Mouse (Mus musculus): ENCODE measurements around the gene Kif27. TPM values are rescaled to one million over a fixed set of nuclear protein-coding genes. Genes with fewer than 3 reads are reported as not detected.

Gene Kif27
- polyA plus RNA-seq, 1 experiment from 2014 or later, result 0.11 TPM

GRCm38 (mm10) chr13:58352996-58353395 lies 5.9 kb downstream of the Kif27 start:
- Histone ChIP-seq H3K4me2 (replicated peaks; ENCODE audit: low read depth) (no peak overlapping the region), H3K4me3 (ENCODE audit: low read depth, low read length) (no peak overlapping the region), H3K9me3 (ENCODE audit: control insufficient read depth, low read length) (no peaks in the 10 kb centered on the region), H3K27ac (replicated peaks) (no peak overlapping the region), H3K4me1 (replicated peaks; ENCODE audit: control insufficient read depth, insufficient read depth) (no peaks in the 10 kb centered on the region), H3K27me3 (ENCODE audit: control insufficient read depth, insufficient read depth, low read length) (no peaks in the 10 kb centered on the region), H3K36me3 (ENCODE audit: control insufficient read depth, insufficient read depth, low read length) (no peaks in the 10 kb centered on the region), H3K9ac (ENCODE audit: low read length) (no peak overlapping the region)
- no peak for DNase-seq (ENCODE audit: low spot score)
- no peak for ATAC-seq (ENCODE audit: low FRiP score, low TSS enrichment)
- TF ChIP-seq CTCF (IDR thresholded peaks at IDR 0.05; ENCODE audit: low read depth) (no peak), EP300 (optimal IDR thresholded peaks at IDR 0.05) (no peak)

- H3K9ac ChIP-seq (ENCODE audit: low read length), result no peak overlapping the region
- no peak overlapping the region for H3K4me3 ChIP-seq (ENCODE audit: low read depth, low read length)
- DNase-seq (ENCODE audit: low spot score), result no peak
- H3K4me2 ChIP-seq (replicated peaks; ENCODE audit: low read depth), result no peak overlapping the region
- H3K9me3 ChIP-seq (ENCODE audit: control insufficient read depth, low read length), result no peaks in the 10 kb centered on the region
- no peak overlapping the region for H3K27ac ChIP-seq (replicated peaks)
- WGBS, result 47% methylated on average over 4 of the region's 4 CpGs
- no peaks in the 10 kb centered on the region for H3K27me3 ChIP-seq (ENCODE audit: control insufficient read depth, insufficient read depth, low read length)
- H3K36me3 ChIP-seq (ENCODE audit: control insufficient read depth, insufficient read depth, low read length), result no peaks in the 10 kb centered on the region
- TF ChIP-seq EP300 (optimal IDR thresholded peaks at IDR 0.05) (no peak), CTCF (IDR thresholded peaks at IDR 0.05; ENCODE audit: low read depth) (no peak)
- ATAC-seq (ENCODE audit: low FRiP score, low TSS enrichment), result no peak
- H3K4me1 ChIP-seq (replicated peaks; ENCODE audit: control insufficient read depth, insufficient read depth), result no peaks in the 10 kb centered on the region
These were observed 8.3 kb downstream of the Kif27 start for GRCm38 (mm10) chr13:58350606-58351005.

DNA sequence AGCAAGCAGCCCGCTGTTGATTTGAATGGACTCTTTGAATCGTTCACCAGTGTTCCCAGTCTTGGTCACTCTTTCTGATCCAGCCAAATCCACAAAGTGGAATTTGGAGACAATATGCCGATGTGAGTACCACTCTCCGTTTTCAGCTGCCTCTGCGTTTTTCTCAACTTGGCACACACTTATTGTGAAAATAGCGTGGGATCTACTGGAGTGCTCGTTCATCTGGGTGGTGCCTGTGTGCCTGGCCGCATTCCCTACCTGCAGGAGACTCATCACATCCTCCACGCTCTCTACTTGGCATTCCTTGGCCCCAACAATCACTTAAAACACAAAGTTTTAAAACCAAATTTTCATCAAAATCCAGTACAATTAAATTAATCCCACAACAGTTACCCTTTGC lies 14.4 kb downstream of the Kif27 start:
- no peak overlapping the region for H3K4me2 ChIP-seq (replicated peaks; ENCODE audit: low read depth)

DNA sequence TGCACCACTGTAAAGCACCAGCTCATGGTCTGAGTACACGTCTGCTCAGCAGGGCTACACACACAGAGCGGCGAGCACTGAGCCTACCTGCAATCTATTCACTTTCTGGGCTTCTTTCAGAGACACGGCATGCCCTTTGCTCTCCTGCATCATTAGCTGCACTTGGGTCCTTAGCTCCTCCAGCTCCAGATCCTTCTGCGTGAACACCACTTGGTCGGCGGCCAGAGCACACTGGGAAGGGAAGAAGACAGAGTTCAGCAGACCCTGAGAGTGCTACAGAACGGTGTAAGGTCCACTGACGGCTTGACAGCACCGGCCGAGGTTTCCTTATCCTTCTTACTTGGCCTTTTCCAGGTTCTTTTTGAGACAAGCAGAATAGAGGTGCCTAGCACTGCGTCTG lies 21.5 kb downstream of the Kif27 start:
- ATAC-seq (ENCODE audit: low FRiP score, low TSS enrichment) (no peak), DNase-seq (ENCODE audit: low spot score) (no peak)
- WGBS, result 74% methylated on average over 12 of the region's 12 CpGs

More for the DNA sequence above, 14.4 kb downstream of the Kif27 start:
- no peak for ATAC-seq (ENCODE audit: low FRiP score, low TSS enrichment)
- Histone ChIP-seq H3K27me3 (ENCODE audit: control insufficient read depth, insufficient read depth, low read length) (no peaks in the 10 kb centered on the region), H3K4me1 (replicated peaks; ENCODE audit: control insufficient read depth, insufficient read depth) (no peaks in the 10 kb centered on the region), H3K9ac (ENCODE audit: low read length) (no peak overlapping the region), H3K27ac (replicated peaks) (no peak overlapping the region), H3K4me3 (ENCODE audit: low read depth, low read length) (no peak overlapping the region), H3K9me3 (ENCODE audit: control insufficient read depth, low read length) (no peaks in the 10 kb centered on the region), H3K36me3 (ENCODE audit: control insufficient read depth, insufficient read depth, low read length) (no peaks in the 10 kb centered on the region)
- DNase-seq (ENCODE audit: low spot score), result no peak
- WGBS, result 77% methylated on average over 9 of the region's 9 CpGs
- TF ChIP-seq EP300 (optimal IDR thresholded peaks at IDR 0.05) (no peak), CTCF (IDR thresholded peaks at IDR 0.05; ENCODE audit: low read depth) (no peak)

DNA sequence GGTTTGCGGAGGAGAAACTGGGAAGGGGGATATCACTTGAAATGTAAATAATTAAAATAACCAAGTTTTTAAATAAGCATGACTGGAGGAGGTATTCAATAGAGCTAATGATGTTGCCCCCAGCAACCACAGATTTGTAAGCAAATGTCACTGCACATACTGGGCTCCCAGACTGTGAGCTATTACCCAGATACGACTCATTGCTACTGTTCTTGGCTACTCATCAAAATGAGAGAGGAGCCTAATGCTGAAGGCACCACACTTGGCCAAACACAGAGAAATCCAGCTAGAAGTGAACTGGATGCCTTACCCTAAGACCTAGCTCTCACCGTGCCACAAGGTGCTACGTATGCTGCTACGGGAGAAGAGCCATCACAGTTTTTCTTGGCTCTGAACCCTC lies 24.8 kb downstream of the Kif27 start:
- ATAC-seq (ENCODE audit: low FRiP score, low TSS enrichment), result no peak
- Histone ChIP-seq H3K9ac (ENCODE audit: low read length) (no peak overlapping the region), H3K36me3 (ENCODE audit: control insufficient read depth, insufficient read depth, low read length) (no peaks in the 10 kb centered on the region), H3K4me3 (ENCODE audit: low read depth, low read length) (no peak overlapping the region), H3K4me2 (replicated peaks; ENCODE audit: low read depth) (no peak overlapping the region), H3K27ac (replicated peaks) (no peak overlapping the region), H3K27me3 (ENCODE audit: control insufficient read depth, insufficient read depth, low read length) (no peaks in the 10 kb centered on the region), H3K4me1 (replicated peaks; ENCODE audit: control insufficient read depth, insufficient read depth) (no peaks in the 10 kb centered on the region), H3K9me3 (ENCODE audit: control insufficient read depth, low read length) (no peaks in the 10 kb centered on the region)
- DNase-seq (ENCODE audit: low spot score), result no peak
- TF ChIP-seq EP300 (optimal IDR thresholded peaks at IDR 0.05), result no peak
- TF ChIP-seq CTCF (IDR thresholded peaks at IDR 0.05; ENCODE audit: low read depth), result no peak
- 87% methylated on average over 5 of the region's 5 CpGs for WGBS

More for the DNA sequence above, 21.5 kb downstream of the Kif27 start:
- Histone ChIP-seq H3K4me2 (replicated peaks; ENCODE audit: low read depth) (no peak overlapping the region), H3K27me3 (ENCODE audit: control insufficient read depth, insufficient read depth, low read length) (no peaks in the 10 kb centered on the region), H3K36me3 (ENCODE audit: control insufficient read depth, insufficient read depth, low read length) (no peaks in the 10 kb centered on the region), H3K4me3 (ENCODE audit: low read depth, low read length) (no peak overlapping the region), H3K9me3 (ENCODE audit: control insufficient read depth, low read length) (no peaks in the 10 kb centered on the region), H3K27ac (replicated peaks) (no peak overlapping the region), H3K9ac (ENCODE audit: low read length) (no peak overlapping the region), H3K4me1 (replicated peaks; ENCODE audit: control insufficient read depth, insufficient read depth) (no peaks in the 10 kb centered on the region)
- TF ChIP-seq EP300 (optimal IDR thresholded peaks at IDR 0.05) (no peak), CTCF (IDR thresholded peaks at IDR 0.05; ENCODE audit: low read depth) (no peak)

DNA sequence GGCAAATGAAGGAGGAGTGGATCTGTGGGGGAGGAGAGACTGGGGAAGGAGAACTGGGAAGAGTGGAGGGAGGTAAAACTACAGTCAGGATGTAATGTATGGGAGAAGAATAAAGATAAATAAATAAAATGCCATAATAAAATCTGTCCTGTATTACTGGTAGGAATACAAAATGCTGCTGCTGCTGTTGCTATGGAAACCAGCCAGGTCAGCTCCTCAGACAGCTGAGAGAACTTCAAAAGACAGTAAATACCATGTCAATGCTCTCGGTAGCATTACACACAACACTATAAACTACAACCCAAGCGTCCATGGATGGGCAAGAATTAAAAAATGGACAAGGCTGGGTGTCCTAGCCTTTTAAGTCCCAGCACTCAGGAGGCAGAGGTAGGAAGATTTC lies 41.2 kb downstream of the Kif27 start:
- Histone ChIP-seq H3K27me3 (ENCODE audit: control insufficient read depth, insufficient read depth, low read length) (no peaks in the 10 kb centered on the region), H3K9ac (ENCODE audit: low read length) (no peak overlapping the region), H3K27ac (replicated peaks) (no peak overlapping the region), H3K4me3 (ENCODE audit: low read depth, low read length) (no peak overlapping the region), H3K36me3 (ENCODE audit: control insufficient read depth, insufficient read depth, low read length) (no peaks in the 10 kb centered on the region), H3K4me1 (replicated peaks; ENCODE audit: control insufficient read depth, insufficient read depth) (no peaks in the 10 kb centered on the region), H3K4me2 (replicated peaks; ENCODE audit: low read depth) (no peak overlapping the region), H3K9me3 (ENCODE audit: control insufficient read depth, low read length) (no peaks in the 10 kb centered on the region)
- WGBS, result 56% methylated on average over 2 of the region's 2 CpGs
- TF ChIP-seq EP300 (optimal IDR thresholded peaks at IDR 0.05) (no peak), CTCF (IDR thresholded peaks at IDR 0.05; ENCODE audit: low read depth) (no peak)
- ATAC-seq (ENCODE audit: low FRiP score, low TSS enrichment) (no peak), DNase-seq (ENCODE audit: low spot score) (no peak)
